Mouse (Mus musculus): Measurements from ENCODE around the gene Grik4. TPM values are rescaled to one million over a fixed set of nuclear protein-coding genes. Genes with fewer than 3 reads are reported as not detected.

Gene Grik4
- polyA plus RNA-seq, 1 experiment from 2014 or later, result 1.2 TPM

DNA sequence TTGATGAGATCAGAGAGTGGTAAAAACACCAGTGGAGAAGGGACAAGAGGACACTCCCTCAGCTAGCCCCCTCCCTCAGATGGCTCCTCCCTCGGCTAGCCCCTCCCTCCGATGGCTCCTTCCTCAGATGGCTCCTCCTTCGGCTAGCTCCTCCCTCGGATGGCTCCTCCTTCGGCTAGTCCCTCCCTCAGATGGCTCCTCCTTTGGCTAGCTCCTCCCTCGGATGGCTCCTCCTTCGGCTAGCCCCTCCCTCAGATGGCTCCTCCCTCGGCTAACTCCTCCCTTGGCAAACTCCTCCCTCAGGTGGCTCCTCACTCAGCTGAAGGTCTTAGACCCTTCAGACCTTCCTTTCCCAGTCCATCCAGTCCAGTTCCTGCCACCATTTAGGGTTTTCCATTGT lies 51.5 kb downstream of the Grik4 start:
- Histone ChIP-seq H3K9me3 (ENCODE audit: control insufficient read depth, low read length) (no peaks in the 10 kb centered on the region), H3K4me2 (no peak overlapping the region), H3K4me3 (ENCODE audit: low read depth, low read length) (no peak overlapping the region), H3K4me1 (ENCODE audit: control insufficient read depth, insufficient read depth, low read length) (peaks cover 14% of the 10 kb centered on the region), H3K36me3 (ENCODE audit: control insufficient read depth, insufficient read depth, low read length) (no peaks in the 10 kb centered on the region), H3K9ac (ENCODE audit: low read length) (no peak overlapping the region), H3K27ac (ENCODE audit: low read depth, low read length) (no peak overlapping the region), H3K27me3 (ENCODE audit: control insufficient read depth, insufficient read depth, low read length) (no peaks in the 10 kb centered on the region)
- DNase-seq (ENCODE audit: low spot score, missing footprints), result no peak
- no peak for ATAC-seq (ENCODE audit: low FRiP score)
- WGBS, result 78% methylated on average over 8 of the region's 8 CpGs

DNA sequence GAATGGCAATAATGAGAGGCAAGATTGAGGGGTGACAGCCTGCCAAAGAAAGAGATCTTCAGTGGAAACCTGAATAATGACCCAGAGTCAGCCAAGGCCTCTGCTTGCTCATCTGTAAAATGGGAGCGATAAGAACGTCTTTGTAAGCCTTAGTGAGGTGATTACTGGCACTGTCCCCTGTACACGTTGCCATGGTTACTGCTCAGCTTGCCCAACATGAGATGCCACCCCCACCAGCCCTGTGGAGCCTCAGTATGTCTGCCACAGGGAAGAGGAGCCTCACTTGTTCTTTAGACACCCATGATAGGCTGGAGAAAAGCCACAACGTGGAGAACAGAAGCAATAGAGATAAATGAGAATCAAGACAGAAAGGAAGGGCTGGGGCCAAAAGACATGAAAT lies 56.4 kb downstream of the Grik4 start:
- no peak overlapping the region for H3K4me2 ChIP-seq
- H3K9me3 ChIP-seq (ENCODE audit: control insufficient read depth, low read length), result no peaks in the 10 kb centered on the region
- H3K4me1 ChIP-seq (ENCODE audit: control insufficient read depth, insufficient read depth, low read length), result no peaks in the 10 kb centered on the region
- no peaks in the 10 kb centered on the region for H3K27me3 ChIP-seq (ENCODE audit: control insufficient read depth, insufficient read depth, low read length)
- no peak for ATAC-seq (ENCODE audit: low FRiP score)
- no peaks in the 10 kb centered on the region for H3K36me3 ChIP-seq (ENCODE audit: control insufficient read depth, insufficient read depth, low read length)
- no peak overlapping the region for H3K9ac ChIP-seq (ENCODE audit: low read length)
- no peak for DNase-seq (ENCODE audit: low spot score, missing footprints)
- WGBS, result 69% methylated on average over 4 of the region's 4 CpGs
- H3K4me3 ChIP-seq (ENCODE audit: low read depth, low read length), result no peak overlapping the region
- H3K27ac ChIP-seq (ENCODE audit: low read depth, low read length), result no peak overlapping the region

DNA sequence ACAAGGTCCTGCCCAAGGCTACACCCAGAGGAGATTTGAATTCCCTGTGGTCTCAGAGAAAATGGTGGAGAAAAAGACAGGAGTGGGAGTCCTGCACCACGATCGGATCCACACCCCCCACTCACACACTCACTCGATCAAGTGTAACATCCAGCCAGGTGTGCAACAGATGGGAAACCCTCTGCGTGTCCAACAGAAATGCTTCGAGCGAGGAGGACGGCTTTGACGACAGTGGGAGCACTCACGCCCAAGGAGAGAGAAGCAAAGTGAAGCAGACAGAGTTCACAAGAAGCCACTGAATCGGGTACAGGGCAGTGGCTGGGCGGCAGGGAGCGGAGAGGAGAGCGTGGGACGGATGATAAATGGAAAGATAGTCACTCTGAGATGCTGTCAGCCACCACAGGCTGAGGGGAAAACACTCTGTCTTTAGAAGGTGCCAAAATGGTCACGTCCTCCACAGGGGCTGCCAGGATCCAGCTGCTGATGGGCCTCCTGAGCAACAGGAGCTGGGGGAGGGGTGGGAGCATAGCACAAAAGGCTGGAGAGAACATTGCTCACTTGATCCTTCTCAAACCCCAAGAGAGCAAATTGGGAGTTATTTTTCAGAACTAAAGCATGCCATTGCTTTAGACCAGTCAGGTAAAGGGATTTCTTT lies 58.1 kb downstream of the Grik4 start:
- Histone ChIP-seq H3K9ac (ENCODE audit: low read length) (no peak overlapping the region), H3K9me3 (ENCODE audit: control insufficient read depth, low read length) (no peaks in the 10 kb centered on the region), H3K36me3 (ENCODE audit: control insufficient read depth, insufficient read depth, low read length) (no peaks in the 10 kb centered on the region), H3K27ac (ENCODE audit: low read depth, low read length) (no peak overlapping the region), H3K4me2 (no peak overlapping the region), H3K4me1 (ENCODE audit: control insufficient read depth, insufficient read depth, low read length) (0 out of 2 replicates have a peak, but pooled peaks cover 2% of the 10 kb centered on the region), H3K27me3 (ENCODE audit: control insufficient read depth, insufficient read depth, low read length) (no peaks in the 10 kb centered on the region), H3K4me3 (ENCODE audit: low read depth, low read length) (no peak overlapping the region)
- ATAC-seq (ENCODE audit: low FRiP score), result no peak
- no peak for DNase-seq (ENCODE audit: low spot score, missing footprints)
- WGBS, result 59% methylated on average over 15 of the region's 15 CpGs

GRCm38 (mm10) chr9:42885566-42885965 lies 58.7 kb downstream of the Grik4 start:
- H3K4me2 ChIP-seq, result no peak overlapping the region
- H3K27ac ChIP-seq (ENCODE audit: low read depth, low read length), result no peak overlapping the region
- ATAC-seq (ENCODE audit: low FRiP score) (no peak), DNase-seq (ENCODE audit: low spot score, missing footprints) (no peak)
- 0 out of 2 replicates have a peak, but pooled peaks cover 2% of the 10 kb centered on the region for H3K4me1 ChIP-seq (ENCODE audit: control insufficient read depth, insufficient read depth, low read length)
- WGBS, result 69% methylated on average over 8 of the region's 8 CpGs
- H3K36me3 ChIP-seq (ENCODE audit: control insufficient read depth, insufficient read depth, low read length), result no peaks in the 10 kb centered on the region
- no peak overlapping the region for H3K9ac ChIP-seq (ENCODE audit: low read length)
- no peaks in the 10 kb centered on the region for H3K9me3 ChIP-seq (ENCODE audit: control insufficient read depth, low read length)
- no peak overlapping the region for H3K4me3 ChIP-seq (ENCODE audit: low read depth, low read length)
- no peaks in the 10 kb centered on the region for H3K27me3 ChIP-seq (ENCODE audit: control insufficient read depth, insufficient read depth, low read length)

DNA sequence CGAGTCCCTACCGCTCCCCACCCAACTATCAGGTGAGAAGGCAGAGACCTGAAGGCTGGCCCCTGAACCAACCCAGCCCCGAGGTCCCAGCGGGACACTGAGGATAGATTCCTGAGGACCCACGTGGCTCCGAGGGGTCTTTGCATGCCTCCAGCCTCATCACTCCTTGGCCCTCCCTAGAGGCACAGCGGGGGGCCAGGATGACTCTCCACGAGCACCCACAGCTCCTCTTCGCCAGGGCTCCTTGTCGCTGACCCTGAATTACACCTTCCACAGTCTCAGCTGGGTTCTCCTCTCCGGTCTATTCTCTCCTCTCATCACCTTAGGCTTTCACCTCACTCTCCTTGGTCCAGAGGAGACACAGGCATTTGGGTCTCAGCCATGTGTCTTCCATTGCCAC lies 59.2 kb downstream of the Grik4 start:
- ATAC-seq (ENCODE audit: low FRiP score), result no peak
- H3K9me3 ChIP-seq (ENCODE audit: control insufficient read depth, low read length), result no peaks in the 10 kb centered on the region
- no peaks in the 10 kb centered on the region for H3K27me3 ChIP-seq (ENCODE audit: control insufficient read depth, insufficient read depth, low read length)
- no peak overlapping the region for H3K9ac ChIP-seq (ENCODE audit: low read length)
- 0 out of 2 replicates have a peak, but pooled peaks cover 2% of the 10 kb centered on the region for H3K4me1 ChIP-seq (ENCODE audit: control insufficient read depth, insufficient read depth, low read length)
- H3K4me2 ChIP-seq, result no peak overlapping the region
- 65% methylated on average over 11 of the region's 11 CpGs for WGBS
- DNase-seq (ENCODE audit: low spot score, missing footprints), result no peak
- H3K27ac ChIP-seq (ENCODE audit: low read depth, low read length), result no peak overlapping the region
- no peak overlapping the region for H3K4me3 ChIP-seq (ENCODE audit: low read depth, low read length)
- H3K36me3 ChIP-seq (ENCODE audit: control insufficient read depth, insufficient read depth, low read length), result no peaks in the 10 kb centered on the region

DNA sequence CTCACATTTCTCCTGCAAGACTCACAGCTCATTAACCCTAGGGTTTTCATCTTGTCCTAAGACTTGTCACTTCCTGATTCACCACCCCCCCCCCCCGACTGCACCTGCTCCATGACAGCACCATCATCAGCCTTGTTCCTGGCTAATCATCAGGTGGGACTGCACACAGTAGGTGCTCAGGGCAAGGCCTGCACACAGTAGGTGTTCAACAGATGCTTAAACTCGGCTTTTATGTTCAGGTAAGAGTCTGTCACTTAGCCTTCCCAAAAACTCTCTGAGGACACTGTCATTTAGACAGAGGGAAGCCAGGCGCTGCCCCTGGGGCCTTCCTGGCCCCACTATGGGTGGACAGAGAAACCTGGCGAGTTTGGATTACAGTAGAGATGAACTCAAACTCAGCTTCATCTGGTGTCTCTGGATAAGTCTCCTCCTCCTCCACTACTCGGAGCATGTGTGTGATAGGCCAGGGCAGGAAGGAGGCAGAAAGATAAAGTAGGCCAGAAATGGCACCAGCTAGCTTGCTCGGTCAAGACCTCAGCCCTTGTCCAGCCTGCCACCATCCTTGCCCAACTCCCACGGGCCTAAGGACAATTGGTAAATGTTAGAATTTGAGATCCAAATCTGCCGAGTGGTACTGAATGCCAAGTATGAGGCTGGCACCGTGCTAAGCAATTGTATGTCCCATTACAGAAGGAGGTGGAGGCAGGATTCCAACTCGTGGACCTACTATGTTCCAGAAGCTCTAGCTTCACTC lies 61.1 kb downstream of the Grik4 start:
- 0 out of 2 replicates have a peak, but pooled peaks cover 5% of the 10 kb centered on the region for H3K4me1 ChIP-seq (ENCODE audit: control insufficient read depth, insufficient read depth, low read length)
- no peak overlapping the region for H3K27ac ChIP-seq (ENCODE audit: low read depth, low read length)
- H3K4me3 ChIP-seq (ENCODE audit: low read depth, low read length), result no peak overlapping the region
- WGBS, result 85% methylated on average over 10 of the region's 10 CpGs
- no peak for DNase-seq (ENCODE audit: low spot score, missing footprints)
- no peak overlapping the region for H3K9ac ChIP-seq (ENCODE audit: low read length)
- H3K4me2 ChIP-seq, result no peak overlapping the region
- H3K27me3 ChIP-seq (ENCODE audit: control insufficient read depth, insufficient read depth, low read length), result no peaks in the 10 kb centered on the region
- no peak for ATAC-seq (ENCODE audit: low FRiP score)
- no peaks in the 10 kb centered on the region for H3K9me3 ChIP-seq (ENCODE audit: control insufficient read depth, low read length)
- no peaks in the 10 kb centered on the region for H3K36me3 ChIP-seq (ENCODE audit: control insufficient read depth, insufficient read depth, low read length)

GRCm38 (mm10) chr9:42882313-42882712 lies 62.0 kb downstream of the Grik4 start:
- Histone ChIP-seq H3K9me3 (ENCODE audit: control insufficient read depth, low read length) (no peaks in the 10 kb centered on the region), H3K9ac (ENCODE audit: low read length) (no peak overlapping the region), H3K4me3 (ENCODE audit: low read depth, low read length) (no peak overlapping the region), H3K27me3 (ENCODE audit: control insufficient read depth, insufficient read depth, low read length) (no peaks in the 10 kb centered on the region), H3K4me2 (no peak overlapping the region), H3K27ac (ENCODE audit: low read depth, low read length) (no peak overlapping the region), H3K4me1 (ENCODE audit: control insufficient read depth, insufficient read depth, low read length) (0 out of 2 replicates have a peak, but pooled peaks cover 5% of the 10 kb centered on the region), H3K36me3 (ENCODE audit: control insufficient read depth, insufficient read depth, low read length) (no peaks in the 10 kb centered on the region)
- DNase-seq (ENCODE audit: low spot score, missing footprints), result no peak
- ATAC-seq (ENCODE audit: low FRiP score), result no peak
- WGBS, result 60% methylated on average over 11 of the region's 11 CpGs

DNA sequence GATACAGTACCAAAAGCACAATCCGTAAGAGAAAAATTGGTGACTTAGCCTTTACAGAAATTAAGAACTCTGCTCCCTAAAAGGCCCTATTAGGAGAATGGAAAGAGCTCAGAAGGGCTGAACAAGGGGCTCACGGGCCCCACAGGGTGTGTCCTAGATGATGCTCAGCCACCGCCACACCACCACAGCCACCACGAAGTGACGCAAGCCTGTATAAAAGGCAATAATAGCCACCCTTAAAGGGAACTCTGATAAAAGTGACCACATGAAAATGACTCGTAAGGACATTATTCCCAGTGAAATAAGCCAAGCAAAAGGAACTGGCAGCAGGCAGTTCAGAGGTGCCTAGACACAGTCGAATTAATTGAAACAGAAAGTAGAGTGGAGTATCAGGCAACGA lies 63.3 kb downstream of the Grik4 start:
- Histone ChIP-seq H3K27me3 (ENCODE audit: control insufficient read depth, insufficient read depth, low read length) (no peaks in the 10 kb centered on the region), H3K4me2 (no peak overlapping the region), H3K36me3 (ENCODE audit: control insufficient read depth, insufficient read depth, low read length) (no peaks in the 10 kb centered on the region), H3K9ac (ENCODE audit: low read length) (no peak overlapping the region), H3K9me3 (ENCODE audit: control insufficient read depth, low read length) (no peaks in the 10 kb centered on the region), H3K27ac (ENCODE audit: low read depth, low read length) (no peak overlapping the region), H3K4me3 (ENCODE audit: low read depth, low read length) (no peak overlapping the region), H3K4me1 (ENCODE audit: control insufficient read depth, insufficient read depth, low read length) (0 out of 2 replicates have a peak, but pooled peaks cover 5% of the 10 kb centered on the region)
- DNase-seq (ENCODE audit: low spot score, missing footprints), result no peak
- WGBS, result 70% methylated on average over 8 of the region's 8 CpGs
- no peak for ATAC-seq (ENCODE audit: low FRiP score)

DNA sequence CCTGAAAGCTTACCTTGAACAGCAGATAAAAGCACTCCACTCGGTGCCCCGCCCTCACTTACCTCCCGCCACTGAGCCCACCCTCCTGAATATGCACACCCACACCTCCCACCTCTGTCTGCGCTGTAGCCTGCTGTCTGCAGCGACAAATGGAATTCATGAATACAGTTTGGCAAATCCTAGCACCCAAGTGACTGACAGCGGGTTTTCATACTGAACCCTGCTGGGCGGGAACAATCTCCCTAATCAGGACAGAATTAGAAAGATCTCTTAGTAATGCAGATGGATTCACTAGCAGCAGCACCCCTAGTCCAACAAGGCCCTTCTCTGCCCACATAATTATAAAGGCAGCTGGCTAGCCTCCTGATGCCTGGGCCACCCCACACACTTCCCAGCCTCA lies 65.9 kb downstream of the Grik4 start:
- no peak overlapping the region for H3K27ac ChIP-seq (ENCODE audit: low read depth, low read length)
- no peaks in the 10 kb centered on the region for H3K27me3 ChIP-seq (ENCODE audit: control insufficient read depth, insufficient read depth, low read length)
- H3K4me2 ChIP-seq, result no peak overlapping the region
- H3K4me3 ChIP-seq (ENCODE audit: low read depth, low read length), result no peak overlapping the region
- H3K9me3 ChIP-seq (ENCODE audit: control insufficient read depth, low read length), result no peaks in the 10 kb centered on the region
- ATAC-seq (ENCODE audit: low FRiP score) (no peak), DNase-seq (ENCODE audit: low spot score, missing footprints) (no peak)
- H3K36me3 ChIP-seq (ENCODE audit: control insufficient read depth, insufficient read depth, low read length), result no peaks in the 10 kb centered on the region
- no peak overlapping the region for H3K9ac ChIP-seq (ENCODE audit: low read length)
- 0 out of 2 replicates have a peak, but pooled peaks cover 5% of the 10 kb centered on the region for H3K4me1 ChIP-seq (ENCODE audit: control insufficient read depth, insufficient read depth, low read length)
- WGBS, result 23% methylated on average over 7 of the region's 7 CpGs
